Mouse (Mus musculus) activated CD4-positive, CD25-positive, alpha-beta regulatory T cell, adult 4 months (primary cell): ENCODE results near the gene Tada2b. TPM values are rescaled to one million over a fixed set of nuclear protein-coding genes. Genes with fewer than 3 reads are reported as not detected.

ENCODE experiments used
- ATAC-seq: one replicate; pipeline ENCODE4 v1.8.0; 2017
- polyA plus RNA-seq, 2 experiments: library from polyadenylated mRNA; unstranded; fragments of 100-300 nt; shearing (Covaris generic); gene quantifications; one replicate each; pipeline ENCODE4 v1.2.1; 2017

Gene Tada2b
- polyA plus RNA-seq = 1 to 10 TPM; 2.4 to 4.7 TPM

DNA sequence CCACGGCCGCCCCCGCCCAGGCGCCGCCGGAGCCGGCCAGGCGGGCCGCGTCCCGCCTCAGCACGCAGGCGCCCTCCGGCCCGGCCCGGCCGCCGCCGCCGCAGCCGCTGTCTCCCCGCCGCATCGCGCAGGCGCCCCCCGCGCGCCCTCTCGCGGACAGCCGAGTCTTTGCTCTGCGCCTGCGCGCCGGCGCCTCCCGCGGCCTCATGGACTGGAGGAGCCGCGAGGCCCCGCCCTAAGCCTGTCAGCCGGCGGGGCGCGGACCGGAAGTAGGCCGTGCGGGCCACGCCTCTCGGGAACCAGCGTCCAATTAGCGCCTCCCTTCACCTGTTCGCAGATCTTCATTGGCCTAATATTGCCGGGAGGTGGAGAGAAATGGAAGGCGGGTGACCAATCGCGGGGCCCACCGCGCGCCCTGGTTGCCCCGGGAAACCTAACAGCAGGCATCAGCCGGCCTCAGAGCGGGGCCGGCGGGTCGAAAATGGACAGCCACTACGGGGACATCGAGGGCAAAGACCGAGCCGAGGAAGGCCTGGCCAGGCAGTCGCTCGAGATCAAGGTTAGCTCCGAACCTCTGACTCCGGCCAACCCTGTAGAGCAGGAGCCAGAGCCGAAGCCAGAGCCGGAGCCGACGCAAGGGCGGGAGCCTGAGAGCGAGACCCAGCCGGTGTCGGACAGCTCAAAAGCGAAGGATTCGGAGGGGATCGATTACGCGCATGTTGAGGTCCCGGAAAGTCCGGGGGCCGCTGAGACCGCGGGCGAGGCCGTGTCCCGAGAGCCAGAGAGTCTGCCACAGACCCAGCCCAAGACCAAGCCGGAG, at the start of gene Tada2b, which contains the start of gene Ccdc96:
Gene Tada2b, minus strand, starts transcription at position 115 of the 820 bp plus-strand sequence.
Gene Ccdc96, plus strand, starts transcription at position 418 of the 820 bp plus-strand sequence.
- peak; percentile 95 for ATAC-seq

DNA sequence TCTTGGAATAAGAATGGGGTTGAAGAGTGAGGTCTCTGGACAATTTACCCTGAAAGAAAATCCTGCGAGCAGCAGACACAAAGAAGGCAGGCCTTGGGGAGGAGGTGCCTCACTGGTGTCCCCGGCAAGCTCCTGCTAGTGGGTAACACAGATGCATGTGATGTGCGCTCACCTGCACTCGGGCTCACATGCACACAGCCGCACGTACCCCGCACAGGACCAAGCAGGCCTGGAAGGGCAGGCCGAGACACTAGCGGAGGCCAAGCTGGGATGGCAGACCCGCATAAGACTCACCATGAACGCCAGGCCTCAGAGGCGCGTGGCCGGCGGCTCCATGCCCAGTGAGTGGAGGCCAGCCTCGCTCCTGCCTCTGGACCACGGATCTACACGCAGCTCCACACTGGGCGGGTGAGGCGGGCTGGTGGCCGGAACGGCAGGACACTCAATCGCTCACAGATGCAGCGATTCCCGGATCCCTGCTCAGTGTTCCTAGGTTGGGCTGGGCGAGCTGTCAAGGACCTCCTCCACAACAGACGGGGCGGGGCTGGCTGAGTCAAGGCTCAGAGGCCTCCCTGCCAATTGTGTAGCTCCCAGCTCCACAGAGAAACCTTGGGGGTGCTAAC, 46.2 kb upstream of the Tada2b start:
- ATAC-seq = no peak

DNA sequence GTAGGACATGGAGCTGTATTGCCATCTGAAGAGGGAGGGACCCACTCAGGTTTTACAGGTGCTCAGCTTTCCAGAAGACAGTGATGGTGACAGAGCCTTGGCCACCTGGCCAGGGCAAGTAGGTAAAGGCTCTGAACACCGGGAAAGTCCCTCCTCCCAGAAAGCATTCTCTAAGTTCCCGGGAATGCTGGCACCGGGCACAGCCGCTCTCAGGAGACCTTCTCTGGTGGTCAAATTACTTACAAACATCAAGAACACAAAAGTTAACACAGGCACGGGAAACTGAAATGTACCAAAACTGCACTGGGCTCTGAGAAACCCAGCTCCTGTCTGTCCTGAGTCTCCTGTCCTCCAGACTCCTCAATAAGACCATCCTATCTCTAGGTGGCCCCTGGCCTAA, 45.6 kb upstream of the Tada2b start:
- ATAC-seq = no peak

DNA sequence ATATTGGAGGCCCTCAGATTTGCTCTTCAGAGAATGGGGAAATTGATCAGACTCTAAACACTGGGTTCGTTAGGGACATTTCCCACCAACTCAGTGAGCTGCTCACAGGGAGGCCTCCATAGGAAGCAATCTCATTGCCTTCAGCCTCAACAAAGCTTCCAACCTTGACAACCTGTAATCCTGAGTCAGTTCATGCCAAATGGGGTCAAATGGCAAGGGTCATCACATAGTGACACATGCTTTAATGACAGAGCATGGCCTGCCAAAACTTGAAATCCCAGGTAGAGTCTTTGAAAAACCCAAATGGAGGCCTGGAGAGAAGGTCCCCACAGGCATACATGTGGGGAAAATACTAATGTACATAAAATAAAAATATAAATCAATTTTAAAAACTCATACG, 42.8 kb upstream of the Tada2b start:
- ATAC-seq = no peak

DNA sequence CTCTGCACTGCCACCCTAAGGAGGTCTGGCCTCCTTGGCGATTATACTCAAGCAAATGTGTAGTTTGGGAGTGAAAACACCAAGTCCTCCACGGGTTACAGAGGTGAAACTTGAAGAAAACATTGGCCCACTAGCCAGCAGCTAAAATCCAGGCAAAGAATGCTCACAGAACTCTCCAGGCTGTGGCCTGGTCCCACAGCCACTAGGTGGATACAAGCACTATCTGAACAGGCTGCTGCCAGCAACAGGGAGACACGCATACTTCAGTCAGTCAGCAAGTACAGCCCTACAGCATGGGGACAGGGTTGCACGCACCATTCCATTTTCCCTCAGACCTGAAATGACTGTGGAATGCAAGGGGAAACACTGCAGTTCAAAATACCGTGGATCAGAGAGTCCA, 42.2 kb upstream of the Tada2b start:
- no peak for ATAC-seq

DNA sequence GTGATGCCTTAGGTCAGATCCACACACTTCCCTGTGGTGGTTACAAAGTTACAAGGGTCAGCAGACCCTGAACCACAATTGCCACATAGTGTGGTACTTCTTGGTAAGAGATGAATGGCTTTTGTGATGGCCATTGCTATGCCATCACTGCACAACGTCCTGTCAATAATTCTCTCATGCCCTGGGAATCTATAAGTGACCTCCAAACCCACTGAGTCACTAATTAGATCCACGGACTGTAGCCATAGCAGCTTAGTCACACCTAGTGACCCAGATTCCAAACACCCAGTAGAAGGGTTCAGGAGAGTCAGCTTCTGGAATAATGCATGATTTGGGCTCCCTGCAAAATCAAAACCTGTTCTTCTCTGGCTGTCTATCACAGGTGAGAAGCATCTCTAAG, 41.1 kb upstream of the Tada2b start:
- ATAC-seq = no peak

DNA sequence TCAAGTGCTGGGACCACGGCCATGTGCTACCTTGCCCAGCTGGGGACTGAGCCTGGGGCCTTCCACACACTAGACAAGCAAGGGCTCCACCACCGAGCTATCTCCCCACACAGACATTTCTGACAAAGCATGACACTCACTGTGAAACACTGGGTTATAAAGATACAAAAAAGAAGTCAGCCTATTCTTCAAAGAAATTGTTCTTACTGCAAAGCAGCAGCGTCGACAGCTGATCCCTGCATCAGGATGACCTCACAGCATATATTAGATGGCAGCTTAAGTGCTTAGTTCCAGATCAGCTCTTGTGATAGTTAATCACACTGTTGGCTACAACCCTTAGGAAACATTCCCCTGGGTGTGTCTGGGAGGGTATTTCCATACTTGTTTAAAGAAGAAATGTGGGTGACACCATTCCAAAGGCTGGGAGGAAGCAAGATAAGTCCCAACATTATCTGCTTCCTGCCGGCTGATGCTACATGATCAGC, 39.2 kb upstream of the Tada2b start:
- ATAC-seq = no peak

DNA sequence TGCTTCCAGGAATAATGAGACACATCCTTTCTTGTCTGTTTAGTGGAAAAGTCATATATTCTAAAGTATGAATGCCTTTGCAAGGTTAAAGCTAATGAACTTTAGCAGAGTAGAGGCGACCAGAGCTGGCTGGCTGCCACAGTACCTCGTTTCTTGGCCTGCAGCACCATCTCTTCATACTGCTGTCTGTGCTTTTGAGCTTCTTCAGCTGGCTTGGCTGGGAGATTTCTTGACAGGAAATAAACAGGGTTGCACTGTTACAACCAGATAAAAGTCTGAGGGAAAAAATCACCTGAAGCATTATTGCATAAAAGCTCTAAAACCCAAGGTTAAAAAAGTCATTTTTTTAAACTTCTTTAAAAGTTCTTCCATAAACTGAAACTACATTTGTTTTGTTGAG, 38.7 kb upstream of the Tada2b start:
- no peak for ATAC-seq

DNA sequence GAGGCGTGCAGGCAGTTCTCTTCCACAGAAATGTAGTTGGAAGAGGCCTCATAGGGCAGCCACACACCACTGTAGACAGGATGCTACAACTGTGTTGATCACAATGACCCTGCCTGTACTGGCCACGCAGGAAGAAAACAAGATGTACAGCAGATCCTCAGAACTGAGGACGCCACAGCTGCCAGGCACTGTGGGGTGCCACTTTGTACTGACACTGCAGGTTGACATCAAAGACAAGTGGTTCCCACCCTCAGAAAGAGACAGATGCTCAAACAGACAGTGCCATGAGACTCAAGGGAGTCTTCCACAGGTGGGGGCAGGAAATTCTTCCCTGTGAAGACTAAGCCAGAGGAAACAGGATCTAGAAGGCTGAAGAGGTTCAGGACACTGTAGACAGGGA, 35.7 kb upstream of the Tada2b start:
- ATAC-seq = no peak

DNA sequence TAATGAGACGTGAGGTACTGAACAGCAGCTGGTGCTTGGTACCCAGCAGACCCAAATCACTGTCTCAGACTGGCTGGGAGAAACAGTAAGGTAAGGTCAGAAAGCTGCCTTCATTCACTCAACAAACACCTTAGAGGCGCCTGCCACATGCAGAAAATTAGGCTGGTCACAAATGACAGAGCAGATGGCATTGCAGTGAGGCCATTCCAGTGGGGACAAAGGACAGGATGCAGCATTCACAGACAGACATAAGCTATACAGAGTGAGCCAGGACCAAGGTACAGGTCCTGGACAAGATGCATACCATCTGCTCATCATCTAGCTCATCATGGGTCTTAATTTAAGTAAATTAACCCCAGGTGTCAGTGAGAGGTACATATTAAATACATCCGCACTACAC, 33.5 kb upstream of the Tada2b start:
- ATAC-seq = no peak

DNA sequence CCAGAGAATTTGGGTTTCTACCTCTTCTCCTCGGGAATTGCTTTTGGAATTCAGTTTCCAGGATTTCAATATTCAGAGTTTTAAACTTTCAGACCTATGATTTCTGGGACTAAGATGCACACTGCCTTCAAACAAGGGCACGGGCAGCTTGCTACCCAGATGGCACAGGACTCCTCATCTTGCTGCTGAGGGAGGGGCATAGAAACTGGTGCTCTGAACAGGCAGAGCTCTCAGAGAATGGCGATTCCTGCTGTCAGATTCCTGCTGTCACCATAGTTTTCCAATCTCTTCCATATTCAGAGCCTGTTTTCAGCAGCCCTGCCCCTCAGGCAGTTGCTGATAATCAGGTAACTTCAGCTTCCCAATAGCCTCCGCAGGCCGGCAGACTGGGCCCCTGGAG, 31.5 kb upstream of the Tada2b start:
- no peak for ATAC-seq

DNA sequence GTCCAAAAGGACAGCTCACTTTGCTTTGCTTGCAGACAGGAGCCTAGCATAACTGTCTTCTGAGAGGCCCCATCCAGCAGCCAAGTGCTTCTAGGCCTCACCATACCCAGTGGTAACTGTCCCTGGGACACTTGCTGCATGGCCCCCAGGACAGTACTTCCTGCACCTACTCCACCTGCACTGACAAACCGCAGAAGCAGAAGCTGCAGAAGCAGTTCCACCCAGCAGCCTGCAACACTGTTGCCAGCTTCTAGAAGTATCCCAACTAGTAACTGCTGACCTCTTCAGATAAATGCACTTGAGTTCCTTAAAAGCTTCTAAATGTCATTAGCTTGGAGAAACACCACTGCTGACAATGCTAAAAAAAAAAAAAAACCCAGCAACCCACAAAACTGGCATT, 31.0 kb upstream of the Tada2b start:
- ATAC-seq = no peak

DNA sequence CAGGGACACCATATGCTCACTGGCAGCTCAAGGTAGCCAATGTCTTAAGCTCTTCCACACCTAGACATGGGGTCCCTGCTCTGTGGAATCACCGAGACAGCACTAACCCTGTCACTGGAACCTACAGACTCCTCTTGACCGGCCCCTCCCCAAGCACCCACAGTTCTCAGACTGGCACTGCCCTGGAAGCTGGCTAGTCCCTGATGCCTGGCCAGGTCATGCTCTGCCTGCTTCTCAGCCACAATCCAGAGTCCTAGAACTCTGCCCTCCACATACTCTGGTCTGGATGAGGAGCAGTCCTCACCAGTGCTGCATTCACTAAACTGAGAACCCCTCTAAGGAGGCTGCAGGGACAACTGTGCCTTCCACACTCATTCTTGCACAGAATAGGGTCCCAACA, 26.9 kb upstream of the Tada2b start:
- no peak for ATAC-seq

DNA sequence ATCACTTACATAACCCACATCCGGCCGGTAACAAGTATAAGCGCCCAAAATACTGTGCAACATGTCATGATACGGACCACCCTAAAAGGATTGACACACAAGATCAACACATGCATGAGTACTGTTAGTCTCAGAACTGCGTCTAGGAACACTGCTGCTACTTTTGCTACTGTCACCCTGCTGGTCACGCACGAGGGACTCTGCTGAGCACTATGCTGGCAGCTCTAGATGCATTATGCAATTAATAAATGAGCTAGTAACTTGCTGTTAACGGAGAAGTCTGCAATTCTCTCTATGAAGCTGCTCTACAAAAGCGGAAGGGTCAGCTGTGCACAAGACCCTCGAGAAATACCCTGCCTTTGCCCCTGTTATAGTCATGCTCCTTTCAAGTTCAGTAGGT, 24.3 kb upstream of the Tada2b start:
- no peak for ATAC-seq

DNA sequence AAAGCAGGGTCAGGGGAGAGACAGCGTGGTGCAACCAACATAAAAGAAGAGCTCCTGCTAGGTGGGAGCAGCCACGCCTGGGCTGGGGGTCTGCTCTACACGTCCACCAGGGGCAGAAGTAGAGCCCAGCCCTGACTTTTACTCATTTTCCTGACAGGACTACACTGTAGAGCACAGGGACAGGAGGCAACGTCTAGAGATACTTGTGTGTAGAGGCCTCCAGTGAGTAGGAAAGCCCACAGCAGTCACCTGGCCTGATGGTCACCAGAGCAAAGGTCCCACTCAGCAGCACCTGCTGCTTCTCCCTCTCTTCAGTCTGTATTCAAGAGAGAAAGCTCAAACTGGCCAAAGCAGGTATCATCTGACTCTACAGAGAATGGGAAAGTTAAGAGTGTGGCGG, 21.6 kb upstream of the Tada2b start:
- no peak for ATAC-seq

DNA sequence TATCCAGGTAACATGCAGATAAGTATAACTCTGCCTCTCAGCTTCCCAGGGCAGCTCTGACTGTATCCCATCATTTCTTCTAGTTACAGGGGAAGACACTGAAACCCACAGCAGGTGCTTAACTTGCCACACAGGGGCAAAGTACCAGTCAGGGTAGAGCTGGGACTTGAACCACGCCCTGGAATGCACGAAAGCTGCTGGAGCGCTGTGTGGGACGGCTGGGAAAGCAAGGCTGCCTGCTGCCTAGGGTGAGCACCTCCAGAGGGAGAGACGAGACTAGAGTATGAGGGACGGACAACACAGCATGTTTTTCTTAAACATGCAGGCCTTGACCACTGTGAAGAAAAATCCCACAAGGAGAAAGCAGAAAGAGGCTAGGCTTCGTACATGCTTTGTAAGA, 21.1 kb upstream of the Tada2b start:
- no peak for ATAC-seq

DNA sequence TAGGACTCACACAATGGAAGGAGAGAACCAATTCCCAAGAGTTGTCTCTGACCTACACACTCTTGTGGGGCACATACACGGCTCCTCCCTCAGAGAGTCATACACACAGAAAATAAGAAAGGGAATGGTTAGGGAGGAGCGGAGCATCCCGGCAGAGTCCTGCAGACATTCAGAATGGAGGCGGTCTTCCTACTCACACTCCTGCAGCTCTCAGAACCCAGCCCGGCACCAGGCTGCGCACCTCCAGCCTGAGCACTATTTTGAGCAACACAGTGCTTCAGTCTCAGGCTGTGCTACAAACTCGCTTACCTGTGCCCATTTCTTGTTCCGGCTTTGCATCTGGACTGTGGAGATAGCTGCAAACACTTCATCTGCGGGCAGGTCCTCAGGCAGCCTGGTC, 10.6 kb upstream of the Tada2b start:
- no peak for ATAC-seq

DNA sequence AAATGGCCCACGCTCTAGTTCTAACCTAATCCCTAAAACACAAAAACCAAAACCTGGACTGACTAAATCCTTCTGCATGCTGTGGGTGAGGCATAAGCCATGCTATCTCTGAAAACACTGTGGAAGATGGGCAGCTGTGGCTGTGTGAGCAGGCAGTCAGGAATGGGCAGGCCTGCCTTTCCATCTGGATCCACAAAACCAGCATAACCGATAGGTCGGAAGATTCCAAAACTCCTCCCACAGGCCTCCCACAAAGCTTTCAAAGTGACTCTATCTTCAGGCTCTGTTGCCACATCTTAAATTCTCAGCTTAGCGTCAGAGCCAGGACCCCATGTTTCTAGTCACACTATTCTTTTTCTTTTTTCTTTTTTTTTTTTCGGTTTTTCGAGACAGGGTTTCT, 9.8 kb upstream of the Tada2b start:
- no peak for ATAC-seq

DNA sequence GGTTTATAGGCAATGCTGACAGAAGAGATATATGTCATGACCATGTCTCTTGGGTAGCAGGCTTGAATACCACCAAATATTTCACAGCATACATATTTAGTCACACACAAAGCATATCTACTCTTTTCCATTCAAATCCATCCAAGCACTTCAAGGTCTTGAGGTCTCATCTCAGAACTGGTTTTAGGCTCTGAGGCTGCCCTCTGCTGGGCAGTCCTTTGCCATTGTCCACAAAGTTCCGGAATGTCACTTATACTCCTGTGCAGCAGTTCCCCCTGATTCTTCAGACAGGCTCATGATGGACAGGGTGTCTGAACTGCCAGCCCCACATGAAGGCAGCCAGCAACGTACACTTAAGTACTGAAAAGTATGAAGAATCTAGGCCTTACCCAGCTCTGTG, 5.1 kb upstream of the Tada2b start:
- no peak for ATAC-seq

DNA sequence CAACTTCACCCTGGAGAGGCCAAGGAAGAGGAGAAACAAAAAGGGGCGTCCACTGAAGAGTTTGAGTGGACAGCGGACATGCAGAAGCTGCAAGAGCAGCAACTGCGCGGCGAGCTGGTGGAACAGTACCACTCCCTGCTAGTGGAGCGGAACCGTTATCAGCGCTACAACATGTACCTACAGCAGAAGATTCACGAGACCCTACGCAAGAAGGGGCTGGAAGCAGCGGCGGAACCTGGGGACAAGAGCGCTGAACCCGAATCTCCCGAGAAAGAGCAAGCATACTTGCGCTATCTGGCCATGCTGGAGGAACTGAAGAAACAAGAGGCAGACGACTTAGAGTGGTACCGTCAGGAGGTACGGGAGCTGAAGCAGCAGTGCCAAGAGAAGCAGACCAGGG, 1.2 kb upstream of the Tada2b start:
- no peak for ATAC-seq

DNA sequence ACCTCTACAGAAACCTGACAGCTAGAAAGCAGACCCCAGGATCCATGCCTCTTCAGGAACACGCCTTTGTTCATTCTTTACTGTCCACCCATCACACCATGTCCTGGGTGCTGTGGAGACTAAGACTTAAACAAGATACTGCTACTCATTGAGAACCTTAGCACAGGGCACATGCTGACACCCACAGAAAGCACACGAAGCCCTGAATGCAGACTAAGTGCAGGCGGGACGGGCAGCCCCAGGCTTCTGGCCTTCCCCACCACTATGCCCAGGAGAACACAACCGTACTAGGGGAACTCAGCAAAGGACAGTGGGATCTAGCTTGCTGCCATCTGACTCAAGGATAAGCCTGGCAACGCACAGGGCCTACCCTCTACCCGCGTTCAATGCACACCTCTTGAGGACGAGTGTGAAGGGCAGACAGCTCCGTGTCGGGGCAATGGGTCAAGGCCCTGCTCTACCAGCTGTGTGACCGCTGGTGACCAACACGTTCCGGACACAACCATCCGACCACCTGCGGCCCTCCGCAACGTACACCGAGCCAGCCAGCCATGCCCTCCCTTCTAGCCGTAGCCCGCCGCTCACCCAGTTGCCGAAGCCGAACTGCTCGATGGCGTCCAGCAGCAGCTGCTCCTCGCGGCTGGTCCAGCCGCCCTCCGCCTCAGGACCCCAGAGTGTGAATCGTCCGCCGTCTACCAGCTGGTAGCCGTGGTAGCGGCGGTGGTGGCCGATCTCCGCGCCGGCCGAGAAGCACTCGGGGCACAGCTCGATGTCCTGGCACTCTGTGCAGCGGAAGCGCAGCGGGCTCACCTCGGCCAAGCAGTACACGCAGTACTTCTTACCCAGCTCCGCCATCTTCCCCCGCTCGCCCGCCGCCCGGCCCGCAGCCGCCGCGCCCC, 633 bp downstream of the Tada2b start:
- ATAC-seq = peak; percentile 38

DNA sequence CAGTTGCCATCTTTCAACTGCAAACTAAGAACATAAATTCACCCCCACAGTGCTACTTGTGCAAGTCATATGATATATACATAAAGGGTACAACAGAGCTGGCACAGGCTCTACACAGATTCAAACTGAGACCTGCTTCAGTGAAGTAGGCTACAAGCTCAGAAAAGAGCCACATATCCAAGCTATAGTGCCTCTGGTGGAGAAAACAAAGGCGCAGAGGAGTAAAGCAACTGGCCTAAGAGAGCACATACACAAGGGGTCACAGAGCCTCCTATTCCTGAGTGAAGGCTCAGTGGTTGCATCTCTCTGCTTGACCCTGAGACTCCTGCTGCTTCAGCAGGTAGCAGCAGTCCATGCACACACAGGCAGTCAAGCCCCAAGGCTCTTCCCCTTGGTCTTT, 3.0 kb downstream of the Tada2b start:
- no peak for ATAC-seq

DNA sequence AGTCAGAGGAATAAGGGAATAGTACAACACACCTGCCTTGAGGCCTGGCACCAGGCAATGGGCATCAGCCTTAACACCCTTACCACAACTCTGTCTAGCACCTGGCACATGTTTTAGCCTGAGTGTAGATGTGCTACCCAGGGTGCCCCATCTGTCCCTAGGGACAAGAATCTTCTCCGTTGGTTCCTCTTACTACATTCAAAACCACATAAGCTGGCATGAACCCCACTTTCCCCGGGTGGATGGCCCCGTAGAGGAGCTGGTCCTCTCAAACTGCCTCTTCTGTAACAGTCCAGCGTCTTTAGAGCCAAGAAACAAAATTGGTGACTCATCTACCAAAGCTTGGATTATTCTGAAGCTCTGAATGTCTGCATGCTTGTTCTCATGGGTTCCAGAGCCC, 3.7 kb downstream of the Tada2b start:
- ATAC-seq = no peak
